Mouse (Mus musculus): ENCODE data around the gene Eif4e3.

- TF ChIP-seq POLR2A (IDR thresholded peaks at IDR 0.05; ENCODE audit: low read depth, low read length) (no peak), CTCF (IDR thresholded peaks at IDR 0.05; ENCODE audit: extremely low read depth, insufficient read length, insufficient replicate concordance, low read depth, low read length) (no peak)
These were observed 42.0 kb downstream of the Eif4e3 start for GRCm38 (mm10) chr6:99624542-99624941.

All from small intestine, adult 2 months (tissue).